Mouse (Mus musculus): ENCODE results near the gene Epc2.

DNA sequence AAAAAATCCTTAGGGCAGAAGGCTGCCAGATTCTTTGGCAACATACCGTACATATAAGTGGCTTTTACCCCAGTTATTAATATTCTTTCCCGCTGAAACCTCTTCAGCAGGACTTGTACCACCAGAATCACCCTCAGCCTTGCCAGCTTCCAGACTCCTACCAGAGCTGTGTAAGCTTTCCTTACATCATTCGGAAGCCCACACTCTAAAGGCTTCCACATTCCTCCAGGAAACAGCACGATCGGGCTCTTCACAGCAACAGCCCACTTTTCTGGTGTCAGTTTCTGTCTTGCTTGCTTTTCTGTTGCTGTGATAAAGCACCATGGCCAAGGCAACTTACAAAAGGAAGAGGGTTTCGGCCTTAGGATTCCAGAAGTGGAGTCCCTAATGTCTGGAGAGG lies 21.2 kb downstream of the Epc2 start:
- TF ChIP-seq POLR2A (IDR thresholded peaks at IDR 0.05; ENCODE audit: borderline replicate concordance, extremely low read depth, low read depth, low read length) (no peak), CTCF (IDR thresholded peaks at IDR 0.05; ENCODE audit: insufficient read depth, low read length) (no peak)

Data from lung, adult 2 months (tissue).